Mouse (Mus musculus) urinary bladder, postnatal 4 days (tissue): ENCODE results near the gene Rad51d.
A peak's percentile ranks its signal among the peaks of the same experiment; 100 is the strongest.

Experiments used
- DNase-seq, 2 experiments: peaks; one replicate each; pipeline ENCODE4 v3.0.0; 2021 to 2022; ENCODE audit warnings: low spot score in 2 of 2

Rad51d gene

GRCm38 (mm10) chr11:82891936-82892335 lies 1.5 kb upstream of the Rad51d start, which contains the start of gene Fndc8:
Gene Fndc8, plus strand, starts transcription at chr11:82892124.
- no peak for DNase-seq

GRCm38 (mm10) chr11:82889524-82890341 lies 681 bp downstream of the Rad51d start:
- no peak for DNase-seq

- DNase-seq = no peak
Observed at GRCm38 (mm10) chr11:82888491-82888946, 1.9 kb downstream of the Rad51d start.

- no peak for DNase-seq
Observed at GRCm38 (mm10) chr11:82886559-82886958, 3.9 kb downstream of the Rad51d start.

- no peak for DNase-seq
Observed at GRCm38 (mm10) chr11:82883180-82883579, 7.2 kb downstream of the Rad51d start.

GRCm38 (mm10) chr11:82877726-82878344 lies 12.6 kb downstream of the Rad51d start:
- no peak for DNase-seq

GRCm38 (mm10) chr11:82875631-82876030 lies 14.8 kb downstream of the Rad51d start:
- no peak for DNase-seq

- no peak for DNase-seq
Observed at GRCm38 (mm10) chr11:82874924-82875323, 15.5 kb downstream of the Rad51d start.

- DNase-seq = peak; percentile 85 to 95
Observed at GRCm38 (mm10) chr11:82871031-82871446, 19.4 kb downstream of the Rad51d start, which contains the start of gene Rffl. Gene Rffl, minus strand, starts transcription at chr11:82871210.

GRCm38 (mm10) chr11:82870173-82871030 lies 20.0 kb downstream of the Rad51d start:
- peak in 1 of 2 experiments; percentile 46 for DNase-seq

- DNase-seq = no peak
Observed at GRCm38 (mm10) chr11:82869506-82870172, 20.8 kb downstream of the Rad51d start.

GRCm38 (mm10) chr11:82867956-82868355 lies 22.5 kb downstream of the Rad51d start:
- no peak for DNase-seq

GRCm38 (mm10) chr11:82866850-82867564 lies 23.4 kb downstream of the Rad51d start:
- no peak for DNase-seq

GRCm38 (mm10) chr11:82865957-82866356 lies 24.5 kb downstream of the Rad51d start:
- no peak for DNase-seq

- DNase-seq = no peak
Observed at GRCm38 (mm10) chr11:82863488-82863931, 26.9 kb downstream of the Rad51d start.

- DNase-seq = no peak
Observed at GRCm38 (mm10) chr11:82863059-82863458, 27.4 kb downstream of the Rad51d start.

- no peak for DNase-seq
Observed at GRCm38 (mm10) chr11:82862638-82863037, 27.8 kb downstream of the Rad51d start.

GRCm38 (mm10) chr11:82861558-82861957 lies 28.9 kb downstream of the Rad51d start:
- DNase-seq = no peak

- no peak for DNase-seq
Observed at GRCm38 (mm10) chr11:82860759-82861158, 29.7 kb downstream of the Rad51d start.

- DNase-seq = no peak
Observed at GRCm38 (mm10) chr11:82857307-82857848, 33.0 kb downstream of the Rad51d start.
